Mouse (Mus musculus): ENCODE measurements around the gene Tor3a. TPM values are rescaled to one million over a fixed set of nuclear protein-coding genes. Genes with fewer than 3 reads are reported as not detected.
"Not testable (repeated sequence)": the region's sequence is repeated elsewhere in the genome, so short reads cannot be mapped to it uniquely, and the experiment has no call there.

Gene Tor3a
- total and polyA plus RNA-seq, 3 experiments: 6.7 to 9.4 TPM; not detected in 1

GRCm38 (mm10) chr1:156665777-156666176, 8.4 kb downstream of the Tor3a start (continued):
- TF ChIP-seq MYB (IDR thresholded peaks at IDR 0.05; ENCODE audit: low read depth, low read length) (no peak), MEF2A (IDR thresholded peaks at IDR 0.05; ENCODE audit: extremely low read depth, insufficient replicate concordance, low read depth, low read length, poor library complexity, severe bottlenecking) (no peak)

- not testable (repeated sequence) for H3K36me3 ChIP-seq (ENCODE audit: control insufficient read depth in 1 of 2, insufficient read depth in 2 of 2, low read length in 2 of 2); H3K4me3 ChIP-seq (ENCODE audit: control insufficient read depth in 1 of 2, insufficient read depth in 1 of 2, low read depth in 2 of 2, low read length in 2 of 2); H3K9ac ChIP-seq (ENCODE audit: control insufficient read depth, low read depth, low read length, poor library complexity, severe bottlenecking)
Observed at GRCm38 (mm10) chr1:156660660-156661236, 13.4 kb downstream of the Tor3a start.

GRCm38 (mm10) chr1:156659906-156660659, 14.1 kb downstream of the Tor3a start:
- H3K4me3 ChIP-seq (ENCODE audit: control insufficient read depth in 1 of 2, insufficient read depth in 1 of 2, low read depth in 2 of 2, low read length in 2 of 2): no peak overlapping the region
- H3K36me3 ChIP-seq (ENCODE audit: control insufficient read depth in 1 of 2, insufficient read depth in 2 of 2, low read length in 2 of 2): no peaks in the 10 kb centered on the region; a peak in 1 of 4 replicates
- H3K79me2 ChIP-seq (ENCODE audit: control insufficient read depth, insufficient read depth, low read length, poor library complexity): no peaks in the 10 kb centered on the region
- no peaks in the 10 kb centered on the region for H3K9me3 ChIP-seq (replicated peaks; ENCODE audit: insufficient read depth, low read length)
- H3K27ac ChIP-seq (ENCODE audit: control insufficient read depth, low read depth, low read length): no peak overlapping the region
- H3K4me1 ChIP-seq (ENCODE audit: control insufficient read depth in 1 of 2, insufficient read depth in 2 of 2, low read length in 2 of 2): no peaks in the 10 kb centered on the region
- no peaks in the 10 kb centered on the region for H3K27me3 ChIP-seq (ENCODE audit: control insufficient read depth in 1 of 2, insufficient read depth in 2 of 2, low read length in 2 of 2)
- no peak for DNase-seq (ENCODE audit: low read depth, low spot score)
- TF ChIP-seq NRF1 (IDR thresholded peaks at IDR 0.05; ENCODE audit: insufficient read depth, low read depth, low read length, poor library complexity, severe bottlenecking): no peak
- TF ChIP-seq HCFC1 (IDR thresholded peaks at IDR 0.05; ENCODE audit: low read depth, low read length): no peak
- TF ChIP-seq MXI1 (IDR thresholded peaks at IDR 0.05; ENCODE audit: low read depth, low read length): no peak
- TF ChIP-seq MAX (IDR thresholded peaks at IDR 0.05; ENCODE audit: low read length): no peak
- TF ChIP-seq CHD1 (IDR thresholded peaks at IDR 0.05; ENCODE audit: low read depth, low read length): no peak
- H3K9ac ChIP-seq (ENCODE audit: control insufficient read depth, low read depth, low read length, poor library complexity, severe bottlenecking): no peak overlapping the region

More at GRCm38 (mm10) chr1:156660660-156661236, 13.4 kb downstream of the Tor3a start:
- not testable (repeated sequence) for H3K4me1 ChIP-seq (ENCODE audit: control insufficient read depth in 1 of 2, insufficient read depth in 2 of 2, low read length in 2 of 2); H3K9me3 ChIP-seq (replicated peaks; ENCODE audit: insufficient read depth, low read length); H3K27me3 ChIP-seq (ENCODE audit: control insufficient read depth in 1 of 2, insufficient read depth in 2 of 2, low read length in 2 of 2); H3K27ac ChIP-seq (ENCODE audit: control insufficient read depth, low read depth, low read length); H3K79me2 ChIP-seq (ENCODE audit: control insufficient read depth, insufficient read depth, low read length, poor library complexity); DNase-seq (ENCODE audit: low read depth, low spot score)

- DNase-seq (ENCODE audit: low read depth, low spot score): no peak
- TF ChIP-seq MYC (IDR thresholded peaks at IDR 0.05; ENCODE audit: low read depth, low read length) (no peak), SIN3A (IDR thresholded peaks at IDR 0.05; ENCODE audit: low read length) (no peak)
- Histone ChIP-seq H3K27me3 (ENCODE audit: control insufficient read depth in 1 of 2, insufficient read depth in 2 of 2, low read length in 2 of 2) (no peaks in the 10 kb centered on the region), H3K36me3 (ENCODE audit: control insufficient read depth in 1 of 2, insufficient read depth in 2 of 2, low read length in 2 of 2) (peaks cover 0 to 2% of the 10 kb centered on the region in 2 experiments; a peak in 1 of 4 replicates), H3K79me2 (ENCODE audit: control insufficient read depth, insufficient read depth, low read length, poor library complexity) (no peaks in the 10 kb centered on the region), H3K4me1 (ENCODE audit: control insufficient read depth in 1 of 2, insufficient read depth in 2 of 2, low read length in 2 of 2) (no peaks in the 10 kb centered on the region), H3K9me3 (replicated peaks; ENCODE audit: insufficient read depth, low read length) (no peaks in the 10 kb centered on the region), H3K27ac (ENCODE audit: control insufficient read depth, low read depth, low read length) (no peak overlapping the region), H3K9ac (ENCODE audit: control insufficient read depth, low read depth, low read length, poor library complexity, severe bottlenecking) (no peak overlapping the region), H3K4me3 (ENCODE audit: control insufficient read depth in 1 of 2, insufficient read depth in 1 of 2, low read depth in 2 of 2, low read length in 2 of 2) (no peak overlapping the region)
Observed at GRCm38 (mm10) chr1:156658676-156659075, 15.5 kb downstream of the Tor3a start.
